Mouse (Mus musculus) ES-CJ7 (cell line): ENCODE measurements around the gene Olfr45.

Source experiments
- DNase-seq: peaks from one replicate; pipeline ENCODE4 v3.0.0; 2011; ENCODE audit warnings: low read depth, low spot score

Gene Olfr45

GRCm38 (mm10) chr7:140681651-140682050 lies at the start of gene Olfr45:
TSS of gene Olfr45 (plus strand) at chr7:140681951.
- no peak for DNase-seq

GRCm38 (mm10) chr7:140646152-140646551 lies 35.6 kb upstream of the Olfr45 start, which contains the start of gene Olfr53:
TSS of gene Olfr53 (plus strand) at chr7:140646452.
- DNase-seq = no peak

- DNase-seq = no peak
Measured at GRCm38 (mm10) chr7:140659630-140660029, 22.1 kb upstream of the Olfr45 start, which contains the start of gene Olfr539. TSS of gene Olfr539 (plus strand) at chr7:140659930.

- peak; percentile 70 for DNase-seq
Measured at GRCm38 (mm10) chr7:140670693-140671092, 11.1 kb upstream of the Olfr45 start.

GRCm38 (mm10) chr7:140675863-140676262 lies 5.9 kb upstream of the Olfr45 start:
- peak; percentile 10 for DNase-seq

GRCm38 (mm10) chr7:140679591-140679990 lies 2.2 kb upstream of the Olfr45 start:
- DNase-seq = peak; percentile 51

- no peak for DNase-seq
Measured at GRCm38 (mm10) chr7:140696967-140697366, 15.2 kb downstream of the Olfr45 start, which contains the start of gene Olfr541. TSS of gene Olfr541 (plus strand) at chr7:140697267.

GRCm38 (mm10) chr7:140706348-140706747 lies 24.6 kb downstream of the Olfr45 start:
- no peak for DNase-seq

- no peak for DNase-seq
Measured at GRCm38 (mm10) chr7:140707536-140708284, 26.0 kb downstream of the Olfr45 start.

GRCm38 (mm10) chr7:140717155-140718055 lies 35.7 kb downstream of the Olfr45 start:
- no peak for DNase-seq

- no peak for DNase-seq
Measured at GRCm38 (mm10) chr7:140721095-140721494, 39.3 kb downstream of the Olfr45 start.

GRCm38 (mm10) chr7:140725558-140725957 lies 43.8 kb downstream of the Olfr45 start:
- DNase-seq = no peak

GRCm38 (mm10) chr7:140733162-140733561 lies 51.4 kb downstream of the Olfr45 start:
- peak; percentile 5 for DNase-seq
